Mouse (Mus musculus) heart, postnatal 0 days (tissue): ENCODE results near the gene Pax7.

ENCODE experiments used
- CTCF ChIP-seq: IDR thresholded peaks from 2 replicates; pipeline ENCODE4 v1.5.1; 2016; ENCODE audit warnings: antibody characterized with exemption, control low read depth, low read depth
- EP300 ChIP-seq: IDR thresholded peaks from 2 replicates; pipeline ENCODE4 v1.6.1; 2016; ENCODE audit warnings: antibody characterized with exemption, low read depth

GRCm38 (mm10) chr4:139799436-139800100, 33.8 kb downstream of the Pax7 start:
- TF ChIP-seq CTCF = no peak
- TF ChIP-seq EP300 = no peak
